Mouse (Mus musculus) spleen, adult 12 weeks (tissue): ENCODE data around the gene Vps29.
"Not testable (repeated sequence)": the region's sequence is repeated elsewhere in the genome, so short reads cannot be mapped to it uniquely, and the experiment has no call there.

ENCODE experiments used
- DNase-seq: peaks from one replicate; pipeline ENCODE4 v3.0.0; 2022; ENCODE audit warnings: low spot score

Vps29 gene

GRCm38 (mm10) chr5:122353807-122354491, at the start of gene Vps29, which contains the start of gene Rad9b:
Gene Vps29, plus strand, starts transcription at chr5:122354369.
Gene Rad9b, minus strand, starts transcription at chr5:122354233.
- DNase-seq = peak; percentile 99

GRCm38 (mm10) chr5:122304541-122304940, 49.6 kb upstream of the Vps29 start:
- no peak for DNase-seq

GRCm38 (mm10) chr5:122305472-122305871, 48.7 kb upstream of the Vps29 start:
- no peak for DNase-seq

- no peak for DNase-seq
These were observed 47.6 kb upstream of the Vps29 start for GRCm38 (mm10) chr5:122306536-122306935.

- no peak for DNase-seq
These were observed 43.5 kb upstream of the Vps29 start for GRCm38 (mm10) chr5:122310699-122311098.

- no peak for DNase-seq
These were observed 42.5 kb upstream of the Vps29 start for GRCm38 (mm10) chr5:122311692-122312091.

GRCm38 (mm10) chr5:122312346-122312745, 41.8 kb upstream of the Vps29 start:
- no peak for DNase-seq

- DNase-seq = no peak
These were observed 41.1 kb upstream of the Vps29 start for GRCm38 (mm10) chr5:122312942-122313684.

GRCm38 (mm10) chr5:122314966-122315667, 39.1 kb upstream of the Vps29 start:
- peak; percentile 51 for DNase-seq

- DNase-seq = no peak
These were observed 36.7 kb upstream of the Vps29 start for GRCm38 (mm10) chr5:122317329-122318045.

- DNase-seq = peak; percentile 40
These were observed 36.1 kb upstream of the Vps29 start for GRCm38 (mm10) chr5:122318100-122318499.

- DNase-seq = not testable (repeated sequence)
These were observed 35.2 kb upstream of the Vps29 start for GRCm38 (mm10) chr5:122318976-122319375.

- DNase-seq = no peak
These were observed 34.5 kb upstream of the Vps29 start for GRCm38 (mm10) chr5:122319474-122320204.

- no peak for DNase-seq
These were observed 33.9 kb upstream of the Vps29 start for GRCm38 (mm10) chr5:122320205-122320781.

- no peak for DNase-seq
These were observed 30.6 kb upstream of the Vps29 start for GRCm38 (mm10) chr5:122323523-122323922.

GRCm38 (mm10) chr5:122324608-122325431, 29.3 kb upstream of the Vps29 start:
- DNase-seq = no peak

GRCm38 (mm10) chr5:122325477-122325876, 28.7 kb upstream of the Vps29 start:
- no peak for DNase-seq

GRCm38 (mm10) chr5:122327283-122327682, 26.9 kb upstream of the Vps29 start:
- DNase-seq = no peak

- no peak for DNase-seq
These were observed 23.9 kb upstream of the Vps29 start for GRCm38 (mm10) chr5:122330269-122330668.

GRCm38 (mm10) chr5:122334682-122335081, 19.5 kb upstream of the Vps29 start:
- no peak for DNase-seq
